Mouse (Mus musculus) liver, embryonic 12.5 days (tissue): Measurements from ENCODE around the gene Faxc. TPM values are rescaled to one million over a fixed set of nuclear protein-coding genes. Genes with fewer than 3 reads are reported as not detected.

Experiments
- ATAC-seq: fragments of 200-750 bp; cut with Nextera tagmentation; 2 replicates; pipeline ENCODE4 v1.8.0; 2017; ENCODE audit warnings: moderate number of reproducible peaks, mild to moderate bottlenecking, moderate library complexity
- H3K27ac ChIP-seq: fragments of 300-500 bp; sonication (generic); 2 replicates; pipeline ENCODE4 v1.5.1; 2016; ENCODE audit warnings: mild to moderate bottlenecking
- H3K27me3 ChIP-seq: fragments of 300-500 bp; sonication (generic); replicated peaks from 2 replicates; pipeline ENCODE4 v1.6.1; 2016; ENCODE audit warnings: mild to moderate bottlenecking, moderate library complexity
- H3K36me3 ChIP-seq: fragments of 300-500 bp; sonication (generic); 2 replicates; pipeline ENCODE4 v1.6.1; 2016; ENCODE audit warnings: mild to moderate bottlenecking, moderate library complexity
- H3K4me1 ChIP-seq: fragments of 300-500 bp; sonication (generic); 2 replicates; pipeline ENCODE4 v1.6.1; 2016
- H3K4me2 ChIP-seq: fragments of 300-500 bp; sonication (generic); 2 replicates; pipeline ENCODE4 v1.6.1; 2016; ENCODE audit warnings: mild to moderate bottlenecking, moderate library complexity
- H3K4me3 ChIP-seq: fragments of 300-500 bp; sonication (generic); 2 replicates; pipeline ENCODE4 v1.5.1; 2016; ENCODE audit warnings: mild to moderate bottlenecking, moderate library complexity
- H3K9ac ChIP-seq: fragments of 300-500 bp; sonication (generic); 2 replicates; pipeline ENCODE4 v1.6.1; 2016; ENCODE audit warnings: mild to moderate bottlenecking, moderate library complexity
- H3K9me3 ChIP-seq: fragments of 300-500 bp; sonication (generic); replicated peaks from 2 replicates; pipeline ENCODE4 v1.6.1; 2016; ENCODE audit warnings: mild to moderate bottlenecking, moderate library complexity
- WGBS: fragments of 180-500 bp; shearing (Covaris S2); methylation state at CpG from one replicate; pipeline ENCODE4 v1.1.7; 2016; ENCODE audit not compliant: insufficient replicate concordance; 5-methylcytosine and 5-hydroxymethylcytosine counted together
- polyA plus RNA-seq: library from polyadenylated mRNA; unstranded; fragments of >200 nt; fragmentation: Nextera tagmentation; extraction: Ambion mirVana; gene quantifications from 2 replicates; pipeline ENCODE4 v1.2.1, GENCODE M21; 2016

Faxc gene
- polyA plus RNA-seq, 1 experiment from 2014 or later: 0.36 TPM

DNA sequence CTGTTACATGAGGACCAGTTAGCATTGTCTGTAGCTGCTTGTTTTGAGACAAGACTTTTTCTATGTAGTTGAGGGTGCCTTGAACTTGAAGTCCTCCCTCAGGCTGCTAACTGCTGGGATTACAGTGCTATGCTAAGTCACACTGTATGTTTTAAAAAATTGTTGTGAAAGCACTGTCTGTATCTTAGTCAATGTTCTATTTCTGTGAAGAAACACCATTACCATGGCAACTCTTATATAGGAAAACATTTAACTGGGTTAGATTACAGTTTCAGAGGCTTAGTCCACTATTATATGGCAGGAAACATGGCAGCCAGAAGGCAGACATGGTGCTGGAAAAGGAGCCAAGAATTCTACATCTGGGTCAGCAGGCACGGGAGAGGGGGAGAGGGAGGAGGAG is 40.8 kb downstream of the Faxc start:
- no peaks in the 10 kb centered on the region for H3K9me3 ChIP-seq
- 33% methylated on average over 1 of the region's 1 CpGs for WGBS
- no peak overlapping the region for H3K4me3 ChIP-seq
- H3K27ac ChIP-seq: no peak overlapping the region
- no peak overlapping the region for H3K9ac ChIP-seq
- no peaks in the 10 kb centered on the region for H3K27me3 ChIP-seq
- H3K4me2 ChIP-seq: no peak overlapping the region
- no peaks in the 10 kb centered on the region for H3K36me3 ChIP-seq
- no peaks in the 10 kb centered on the region for H3K4me1 ChIP-seq
- no peak for ATAC-seq

DNA sequence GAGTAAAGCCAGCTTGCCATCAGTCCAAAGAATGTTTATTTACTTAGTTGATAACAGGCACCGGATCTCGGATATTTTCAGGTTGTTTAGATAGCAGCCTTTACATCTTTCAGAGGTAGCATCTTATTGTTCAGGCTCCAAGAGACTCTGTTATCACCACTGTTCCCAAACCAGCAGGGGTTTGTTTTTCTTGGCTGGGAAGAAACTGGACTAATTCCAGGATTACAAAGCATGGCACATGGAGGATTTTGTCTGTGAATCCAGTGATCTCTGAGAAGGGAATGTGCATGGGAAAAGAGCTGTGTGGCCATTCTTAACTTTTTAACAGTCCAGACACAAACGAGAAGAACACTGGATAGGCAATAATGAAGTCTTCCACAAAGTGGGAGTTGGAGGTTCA is 43.0 kb downstream of the Faxc start:
- H3K4me1 ChIP-seq: no peaks in the 10 kb centered on the region
- no peak overlapping the region for H3K27ac ChIP-seq
- no peak overlapping the region for H3K4me3 ChIP-seq
- no peaks in the 10 kb centered on the region for H3K9me3 ChIP-seq
- 27% methylated on average over 3 of the region's 3 CpGs for WGBS
- ATAC-seq: no peak
- H3K4me2 ChIP-seq: no peak overlapping the region
- H3K27me3 ChIP-seq: no peaks in the 10 kb centered on the region
- H3K36me3 ChIP-seq: no peaks in the 10 kb centered on the region
- no peak overlapping the region for H3K9ac ChIP-seq

DNA sequence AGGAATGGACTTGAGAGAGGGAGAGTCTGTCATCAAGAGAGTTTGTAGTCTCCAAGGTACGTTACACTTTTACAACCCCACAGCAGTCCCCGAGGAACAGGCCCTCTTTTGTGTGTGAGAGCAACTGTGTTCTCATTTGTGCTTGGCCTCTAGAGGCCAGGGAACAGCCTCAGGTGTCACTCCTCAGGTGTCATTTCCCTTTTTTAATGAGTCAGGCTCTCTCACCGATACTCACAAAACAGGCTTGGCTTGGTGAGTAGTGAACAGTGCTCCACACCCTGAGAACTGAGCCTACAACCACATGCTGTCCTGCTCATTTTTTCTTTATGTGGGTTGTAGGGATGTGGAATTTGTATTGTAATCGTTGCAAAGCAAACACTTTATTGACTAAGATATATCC is 49.3 kb downstream of the Faxc start:
- H3K9ac ChIP-seq: no peak overlapping the region
- 63% methylated on average over 4 of the region's 4 CpGs for WGBS
- no peaks in the 10 kb centered on the region for H3K9me3 ChIP-seq
- H3K4me3 ChIP-seq: no peak overlapping the region
- no peak overlapping the region for H3K27ac ChIP-seq
- no peak for ATAC-seq
- no peaks in the 10 kb centered on the region for H3K4me1 ChIP-seq
- H3K4me2 ChIP-seq: no peak overlapping the region
- no peaks in the 10 kb centered on the region for H3K27me3 ChIP-seq
- H3K36me3 ChIP-seq: no peaks in the 10 kb centered on the region

DNA sequence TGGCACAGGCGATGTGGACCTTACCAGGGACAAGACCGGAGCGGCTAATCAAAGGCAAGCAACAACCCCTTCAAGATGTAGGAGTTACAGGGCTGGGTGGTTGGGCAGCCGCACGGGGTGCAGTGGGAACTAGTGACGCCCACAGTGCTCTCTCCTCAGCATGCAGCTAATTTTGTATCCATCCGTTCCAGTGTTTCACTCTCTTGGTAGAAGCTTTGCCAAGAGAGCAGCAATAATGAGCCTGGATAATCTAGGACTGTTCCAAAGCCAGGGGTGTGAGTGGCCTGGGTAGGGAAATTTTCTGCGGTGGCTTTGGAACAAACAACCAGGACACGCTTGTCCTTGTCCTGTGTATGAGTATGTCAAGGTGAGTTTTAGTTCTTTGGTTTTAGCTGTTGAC is 51.3 kb downstream of the Faxc start:
- 85% methylated on average over 9 of the region's 9 CpGs for WGBS

DNA sequence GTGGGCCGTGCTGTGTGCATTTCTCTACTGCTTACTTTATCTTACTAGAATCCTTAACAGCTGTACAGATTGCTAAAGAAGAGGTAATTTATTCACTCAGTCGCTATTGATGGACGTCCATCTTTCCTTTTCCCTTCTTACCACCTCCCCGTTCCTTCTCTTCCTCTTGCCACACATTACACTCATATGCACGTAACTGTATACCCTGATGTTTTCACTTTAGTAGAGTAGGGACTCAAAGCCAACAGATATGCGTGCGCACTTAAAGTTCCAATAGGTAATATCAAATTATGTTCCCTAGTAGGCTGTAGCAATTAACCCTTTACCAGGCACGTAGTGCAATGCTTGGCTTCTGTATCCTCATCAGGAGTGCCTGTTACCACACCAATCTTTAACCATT is 55.7 kb downstream of the Faxc start:
- H3K27ac ChIP-seq: no peak overlapping the region
- H3K36me3 ChIP-seq: no peaks in the 10 kb centered on the region
- H3K9ac ChIP-seq: no peak overlapping the region
- WGBS: 67% methylated on average over 8 of the region's 8 CpGs
- ATAC-seq: no peak
- no peak overlapping the region for H3K4me2 ChIP-seq
- H3K9me3 ChIP-seq: no peaks in the 10 kb centered on the region
- no peaks in the 10 kb centered on the region for H3K27me3 ChIP-seq
- no peak overlapping the region for H3K4me3 ChIP-seq
- H3K4me1 ChIP-seq: no peaks in the 10 kb centered on the region

More for the DNA sequence above, 51.3 kb downstream of the Faxc start:
- Histone ChIP-seq H3K9ac (no peak overlapping the region), H3K27ac (no peak overlapping the region), H3K9me3 (no peaks in the 10 kb centered on the region), H3K27me3 (no peaks in the 10 kb centered on the region), H3K4me1 (no peaks in the 10 kb centered on the region), H3K4me3 (no peak overlapping the region), H3K36me3 (no peaks in the 10 kb centered on the region), H3K4me2 (no peak overlapping the region)
- ATAC-seq: no peak

DNA sequence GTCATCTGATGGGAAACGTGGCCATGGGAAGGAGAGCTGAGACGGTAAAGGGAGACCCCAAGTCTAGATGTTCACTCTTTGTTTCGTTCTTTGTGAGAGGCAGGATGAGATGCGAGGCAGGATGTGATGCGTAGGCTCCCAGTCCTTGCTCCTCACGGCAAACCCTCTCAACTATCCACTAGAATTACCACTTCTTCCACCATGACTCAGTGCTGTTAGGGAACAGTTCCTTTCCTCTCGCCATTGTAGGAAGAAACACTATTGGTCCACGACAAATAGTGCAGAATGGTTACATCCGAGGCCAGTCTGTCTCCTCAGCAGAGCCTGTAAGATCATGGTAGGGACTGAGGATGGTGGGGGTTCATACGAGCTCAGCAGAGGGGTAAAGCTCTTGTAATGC is 56.3 kb downstream of the Faxc start:
- 62% methylated on average over 10 of the region's 10 CpGs for WGBS
- ATAC-seq: no peak
- Histone ChIP-seq H3K4me1 (no peaks in the 10 kb centered on the region), H3K36me3 (no peaks in the 10 kb centered on the region), H3K4me3 (no peak overlapping the region), H3K9ac (no peak overlapping the region), H3K27me3 (no peaks in the 10 kb centered on the region), H3K4me2 (no peak overlapping the region), H3K9me3 (no peaks in the 10 kb centered on the region), H3K27ac (no peak overlapping the region)

DNA sequence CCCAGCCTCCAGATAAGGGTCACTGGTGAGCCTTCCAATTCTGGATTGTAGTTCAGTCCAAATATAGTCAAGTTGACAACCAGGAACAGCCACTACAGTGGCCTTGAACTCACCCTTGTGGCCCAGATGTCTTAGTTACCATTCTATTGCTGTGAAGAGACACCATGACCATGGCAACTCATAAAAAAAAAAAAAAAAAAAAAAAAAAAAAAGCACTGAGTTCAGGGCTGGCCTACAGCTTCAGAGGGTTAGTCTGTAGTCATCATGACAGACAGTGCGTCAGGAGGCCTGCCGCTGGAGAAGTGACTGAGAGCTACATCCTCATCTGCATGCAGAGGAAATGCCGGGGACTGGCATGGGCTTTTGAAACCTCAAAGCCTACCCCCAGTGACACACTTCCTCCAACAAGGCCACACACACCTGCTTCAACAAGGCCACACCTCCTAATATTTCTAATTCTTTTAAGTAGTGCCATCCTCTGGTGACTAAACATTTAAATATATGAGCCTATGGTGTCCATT is 58.5 kb downstream of the Faxc start:
- 39% methylated on average over 3 of the region's 3 CpGs for WGBS
- H3K27ac ChIP-seq: no peak overlapping the region

DNA sequence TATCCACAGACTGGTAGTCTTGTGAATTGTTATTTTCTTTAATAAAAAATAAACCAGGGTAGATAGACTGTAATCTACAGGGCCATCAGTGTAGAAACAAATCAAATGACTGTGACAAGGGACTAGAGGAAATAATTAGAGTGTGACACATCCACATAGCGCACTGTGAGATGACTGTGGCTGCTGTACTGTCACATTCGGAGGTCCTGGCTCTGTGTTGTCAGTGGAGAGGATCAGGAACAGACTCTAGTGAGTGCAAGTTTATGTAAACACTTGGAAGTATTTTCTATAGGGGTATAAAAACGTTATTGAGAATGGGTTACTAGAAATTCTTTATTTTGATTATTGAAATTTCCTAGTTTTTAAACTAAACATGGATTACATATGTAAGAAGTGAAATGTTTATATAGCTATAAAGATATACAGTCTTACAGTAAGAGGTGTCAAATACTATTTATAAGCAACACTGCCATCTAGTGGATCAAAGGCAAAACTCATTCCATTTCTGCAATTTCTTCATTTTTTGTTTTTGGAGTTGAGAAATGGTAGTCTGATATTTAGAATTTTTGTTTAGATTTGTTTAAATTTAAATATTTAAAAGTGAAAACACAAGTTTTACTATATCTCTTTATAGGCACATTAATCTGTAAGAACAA is 59.6 kb downstream of the Faxc start:
- Histone ChIP-seq H3K4me1 (no peaks in the 10 kb centered on the region), H3K27me3 (no peaks in the 10 kb centered on the region), H3K27ac (no peak overlapping the region), H3K36me3 (no peaks in the 10 kb centered on the region), H3K4me3 (no peak overlapping the region), H3K9ac (no peak overlapping the region), H3K4me2 (no peak overlapping the region), H3K9me3 (no peaks in the 10 kb centered on the region)
- 19% methylated on average over 3 of the region's 3 CpGs for WGBS
- no peak for ATAC-seq

More for the DNA sequence above, 58.5 kb downstream of the Faxc start:
- no peak overlapping the region for H3K4me2 ChIP-seq
- no peaks in the 10 kb centered on the region for H3K4me1 ChIP-seq
- no peak for ATAC-seq
- no peak overlapping the region for H3K4me3 ChIP-seq
- no peaks in the 10 kb centered on the region for H3K36me3 ChIP-seq
- H3K27me3 ChIP-seq: no peaks in the 10 kb centered on the region
- H3K9ac ChIP-seq: no peak overlapping the region
- no peaks in the 10 kb centered on the region for H3K9me3 ChIP-seq

DNA sequence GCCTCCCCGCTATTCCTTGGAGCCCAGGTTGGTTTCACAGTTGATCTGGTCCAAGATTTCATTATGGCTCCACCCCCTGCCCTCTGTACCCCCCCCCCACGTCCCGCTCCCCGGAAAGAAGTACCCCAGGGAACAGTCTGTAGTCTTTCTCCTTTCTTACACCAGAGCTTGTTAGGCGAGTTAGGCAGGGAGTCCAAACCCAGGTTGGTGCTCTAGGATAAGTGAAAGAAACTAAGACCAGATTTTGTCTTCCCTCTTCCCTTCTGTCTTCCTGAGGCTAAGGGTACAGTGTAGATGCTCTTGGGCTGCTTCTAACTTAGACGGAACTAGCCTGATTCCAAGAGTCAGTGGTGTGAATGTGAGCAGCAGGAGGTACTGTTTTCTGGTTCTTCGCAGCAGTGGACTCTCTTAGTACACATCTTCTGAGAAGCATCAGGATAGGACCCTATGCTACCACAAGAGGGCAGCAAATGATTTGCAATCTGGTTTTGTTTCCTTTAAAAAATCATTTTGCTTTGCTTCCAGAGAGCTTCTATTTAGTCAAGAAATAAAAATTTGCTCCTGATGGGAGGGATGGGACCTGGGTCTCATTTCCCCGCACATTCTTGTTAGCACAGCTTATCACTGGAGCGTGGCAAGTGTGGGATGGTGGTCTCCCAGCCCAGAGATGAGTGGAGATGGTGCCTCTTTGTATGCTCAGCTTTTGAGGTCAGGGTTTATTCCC is 86.7 kb downstream of the Faxc start:
- Histone ChIP-seq H3K27me3 (no peaks in the 10 kb centered on the region), H3K27ac (no peak overlapping the region), H3K4me3 (no peak overlapping the region), H3K9me3 (no peaks in the 10 kb centered on the region), H3K4me2 (no peak overlapping the region), H3K4me1 (no peaks in the 10 kb centered on the region), H3K9ac (no peak overlapping the region), H3K36me3 (no peaks in the 10 kb centered on the region)
- ATAC-seq: no peak
- WGBS: 11% methylated on average over 9 of the region's 9 CpGs

DNA sequence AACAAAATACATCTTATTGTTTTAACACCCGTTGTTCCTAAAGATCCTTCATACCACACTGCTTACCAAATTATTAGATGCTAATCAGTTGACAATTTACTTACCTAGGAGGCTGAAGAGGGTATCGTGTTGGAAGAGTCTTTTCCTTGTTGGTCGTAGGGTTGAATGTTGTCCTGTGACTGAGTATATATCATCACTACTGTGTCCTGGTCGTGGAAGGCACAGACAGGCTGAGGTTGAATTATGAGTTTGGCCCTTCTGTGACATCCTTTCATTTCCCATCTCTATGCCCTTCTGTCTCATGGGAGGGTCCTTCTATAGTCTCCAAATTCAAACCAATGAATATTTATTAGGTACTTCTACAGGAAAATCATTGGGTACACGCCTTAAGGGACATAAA is 87.3 kb downstream of the Faxc start:
- Histone ChIP-seq H3K4me3 (no peak overlapping the region), H3K27me3 (no peaks in the 10 kb centered on the region), H3K9ac (no peak overlapping the region), H3K4me1 (no peaks in the 10 kb centered on the region), H3K4me2 (no peak overlapping the region), H3K36me3 (no peaks in the 10 kb centered on the region), H3K27ac (no peak overlapping the region), H3K9me3 (no peaks in the 10 kb centered on the region)
- no peak for ATAC-seq
- 38% methylated on average over 5 of the region's 5 CpGs for WGBS

DNA sequence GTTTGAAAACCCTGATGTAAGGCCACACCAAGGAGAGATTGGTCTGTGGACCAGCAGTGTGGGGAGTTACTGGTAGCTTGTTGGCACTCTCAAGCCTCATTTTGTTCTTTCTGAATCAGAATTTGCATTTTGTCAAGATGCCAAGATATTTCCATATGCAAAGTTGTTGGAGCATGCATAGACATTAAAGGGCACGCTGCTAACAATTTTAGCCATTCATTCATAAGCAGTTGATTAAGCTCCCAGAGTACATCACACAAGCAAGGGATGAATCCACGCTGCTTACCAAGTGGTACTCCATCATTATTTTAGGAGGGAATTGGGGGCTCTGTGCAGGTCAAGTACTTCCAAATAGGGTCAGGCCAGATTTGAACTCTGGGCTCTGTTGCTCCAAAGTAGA is 98.8 kb downstream of the Faxc start:
- WGBS: 53% methylated on average over 2 of the region's 2 CpGs
- no peak for ATAC-seq
- Histone ChIP-seq H3K9me3 (no peaks in the 10 kb centered on the region), H3K4me2 (no peak overlapping the region), H3K9ac (no peak overlapping the region), H3K4me3 (no peak overlapping the region), H3K27ac (no peak overlapping the region), H3K36me3 (no peaks in the 10 kb centered on the region), H3K27me3 (no peaks in the 10 kb centered on the region), H3K4me1 (no peaks in the 10 kb centered on the region)
